Mouse (Mus musculus): ENCODE measurements around the gene Abraxas2. TPM values are rescaled to one million over a fixed set of nuclear protein-coding genes. Genes with fewer than 3 reads are reported as not detected.

Abraxas2 gene
- total RNA-seq, 2 experiments from 2014 or later: 26.6 to 27.8 TPM

DNA sequence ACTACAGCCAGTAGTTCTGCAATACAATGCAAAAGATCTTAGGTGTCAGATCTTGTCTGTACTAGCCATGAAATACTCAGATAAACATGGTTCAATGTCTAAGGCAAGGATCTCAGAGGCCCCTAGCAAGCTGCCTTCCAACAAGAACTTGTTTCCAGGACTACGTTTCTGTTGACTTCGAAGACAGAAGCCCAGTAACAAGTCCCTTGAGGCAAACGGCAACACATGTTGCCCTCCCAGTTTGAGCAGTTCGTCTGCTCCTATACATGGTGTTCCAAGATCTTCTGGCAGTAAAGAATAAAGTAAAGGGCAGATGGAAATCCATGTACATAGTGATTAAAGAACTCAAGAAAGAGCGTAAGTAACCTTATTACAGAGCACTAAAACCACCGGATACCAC is 5.7 kb upstream of the Abraxas2 start:
- DNase-seq (ENCODE audit: low spot score in 2 of 2): no peak

DNA sequence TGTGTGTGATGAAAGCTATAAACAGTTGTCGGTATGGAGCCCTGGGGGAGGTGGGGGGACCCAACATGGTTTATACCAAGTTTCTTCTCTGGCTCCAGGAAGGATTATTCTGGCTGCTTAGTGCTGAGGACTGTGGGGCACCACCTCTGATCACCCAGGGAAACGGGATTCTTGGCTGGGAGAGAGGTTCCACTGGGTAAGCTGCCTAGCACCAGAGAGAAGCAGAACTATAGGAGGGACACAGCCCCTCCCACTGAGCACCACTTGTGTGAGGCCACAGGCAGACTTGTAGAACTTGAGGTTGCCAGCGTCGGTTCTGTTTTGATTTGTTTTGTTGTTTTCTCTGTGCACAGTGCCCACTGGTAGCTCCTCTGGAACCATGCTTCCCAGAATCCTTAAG is 5.1 kb upstream of the Abraxas2 start:
- DNase-seq (ENCODE audit: low spot score in 2 of 2): no peak

DNA sequence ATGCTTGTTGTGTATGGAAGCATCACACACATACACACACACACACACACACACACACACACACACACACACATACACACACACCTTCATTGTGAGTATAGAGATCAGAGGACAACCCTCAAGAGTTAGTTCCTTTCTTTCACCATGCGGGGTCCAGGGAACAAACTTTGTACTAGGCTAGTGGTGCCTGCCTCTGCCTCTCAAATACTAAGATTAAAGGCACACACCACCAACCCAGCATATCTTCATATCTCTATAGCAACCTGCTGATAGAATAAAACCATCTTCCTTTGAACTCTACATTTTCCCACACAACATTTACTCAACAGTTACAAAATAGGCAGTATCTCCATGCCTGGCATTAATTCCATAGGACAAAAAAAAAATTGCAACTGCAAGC is 2.9 kb upstream of the Abraxas2 start:
- DNase-seq (ENCODE audit: low spot score in 2 of 2): no peak

GRCm38 (mm10) chr7:132858043-132858608 is 899 bp upstream of the Abraxas2 start:
- DNase-seq (ENCODE audit: low spot score in 2 of 2): no peak

DNA sequence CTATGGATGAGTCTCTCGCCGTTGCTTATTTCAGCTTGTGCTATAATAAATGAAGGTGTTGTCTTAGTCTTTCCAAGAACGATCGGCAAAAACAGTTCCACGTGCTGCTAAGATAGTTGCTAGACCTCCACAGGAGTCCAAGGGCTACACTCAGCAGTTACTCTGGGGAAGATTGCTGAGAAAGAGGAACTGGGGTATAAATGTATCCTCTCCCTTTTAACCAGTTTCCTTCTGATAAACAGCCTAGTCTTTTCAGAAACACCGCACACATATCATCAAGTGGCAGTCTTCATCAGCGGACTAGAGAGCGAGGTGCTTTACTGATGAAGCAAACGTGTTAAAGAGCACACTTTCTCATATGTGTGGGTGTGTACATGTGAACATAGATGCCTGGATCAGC is 7.3 kb downstream of the Abraxas2 start:
- no peak for DNase-seq (ENCODE audit: low spot score in 2 of 2)

GRCm38 (mm10) chr7:132873043-132873442 is 14.0 kb downstream of the Abraxas2 start:
- DNase-seq (ENCODE audit: low spot score in 2 of 2): no peak

DNA sequence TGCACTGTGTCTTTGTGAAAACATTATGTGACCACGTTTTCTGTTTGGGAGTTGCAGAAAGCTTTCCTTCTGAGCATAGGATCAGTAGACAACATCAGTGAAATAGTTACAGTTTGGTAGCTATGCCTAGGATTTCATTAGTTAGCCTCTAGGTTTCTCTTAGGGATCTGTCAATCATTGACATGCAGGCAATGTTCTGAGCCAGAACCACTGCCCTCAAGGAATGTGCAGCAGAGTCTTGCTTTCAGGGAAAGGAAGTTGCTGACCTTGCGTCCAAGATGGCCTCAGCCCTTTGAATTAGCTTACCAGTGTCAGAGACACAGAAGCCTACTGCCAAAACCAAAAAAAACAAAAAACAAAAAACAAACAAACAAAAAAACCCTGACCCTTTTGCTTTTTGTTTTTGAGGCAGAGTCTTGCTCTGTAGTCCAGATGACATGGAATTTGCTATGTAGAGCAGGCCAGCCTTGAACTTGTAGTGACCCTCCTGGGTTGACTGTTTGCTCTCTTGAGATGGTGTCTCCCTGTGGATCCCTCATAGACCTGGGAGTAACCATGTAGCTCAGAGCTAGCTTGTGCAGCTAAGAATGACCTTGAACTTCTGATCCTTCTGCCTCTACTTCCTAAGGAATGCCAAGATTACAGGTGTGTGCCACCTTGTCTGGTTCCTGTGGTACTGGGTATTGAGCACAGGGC is 16.5 kb downstream of the Abraxas2 start:
- no peak for DNase-seq (ENCODE audit: low spot score in 2 of 2)

DNA sequence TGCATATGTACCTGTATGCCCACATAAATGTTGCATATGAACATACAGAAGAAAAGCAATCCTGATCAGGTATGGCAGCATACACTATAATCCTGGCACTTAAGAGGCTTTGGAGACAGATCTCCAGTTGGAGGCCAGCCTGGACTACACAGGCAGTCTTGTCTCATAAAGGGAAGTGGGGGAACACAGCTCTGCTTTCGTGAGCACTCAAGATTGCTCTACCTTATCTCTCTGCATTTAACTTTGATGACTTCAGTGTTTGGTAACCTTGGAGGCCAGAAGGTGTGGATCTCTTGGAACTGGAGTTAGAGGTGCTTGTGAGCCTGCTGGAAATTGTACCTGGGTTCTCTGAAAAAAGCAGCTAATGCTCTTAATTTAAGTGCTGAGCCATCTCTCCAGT is 21.3 kb downstream of the Abraxas2 start:
- no peak for DNase-seq (ENCODE audit: low spot score in 2 of 2)

GRCm38 (mm10) chr7:132882343-132882742 is 23.3 kb downstream of the Abraxas2 start:
- no peak for DNase-seq (ENCODE audit: low spot score in 2 of 2)

- DNase-seq (ENCODE audit: low spot score in 2 of 2): peak; percentile 24 to 49
Measured at GRCm38 (mm10) chr7:132884031-132884430, 25.0 kb downstream of the Abraxas2 start.

DNA sequence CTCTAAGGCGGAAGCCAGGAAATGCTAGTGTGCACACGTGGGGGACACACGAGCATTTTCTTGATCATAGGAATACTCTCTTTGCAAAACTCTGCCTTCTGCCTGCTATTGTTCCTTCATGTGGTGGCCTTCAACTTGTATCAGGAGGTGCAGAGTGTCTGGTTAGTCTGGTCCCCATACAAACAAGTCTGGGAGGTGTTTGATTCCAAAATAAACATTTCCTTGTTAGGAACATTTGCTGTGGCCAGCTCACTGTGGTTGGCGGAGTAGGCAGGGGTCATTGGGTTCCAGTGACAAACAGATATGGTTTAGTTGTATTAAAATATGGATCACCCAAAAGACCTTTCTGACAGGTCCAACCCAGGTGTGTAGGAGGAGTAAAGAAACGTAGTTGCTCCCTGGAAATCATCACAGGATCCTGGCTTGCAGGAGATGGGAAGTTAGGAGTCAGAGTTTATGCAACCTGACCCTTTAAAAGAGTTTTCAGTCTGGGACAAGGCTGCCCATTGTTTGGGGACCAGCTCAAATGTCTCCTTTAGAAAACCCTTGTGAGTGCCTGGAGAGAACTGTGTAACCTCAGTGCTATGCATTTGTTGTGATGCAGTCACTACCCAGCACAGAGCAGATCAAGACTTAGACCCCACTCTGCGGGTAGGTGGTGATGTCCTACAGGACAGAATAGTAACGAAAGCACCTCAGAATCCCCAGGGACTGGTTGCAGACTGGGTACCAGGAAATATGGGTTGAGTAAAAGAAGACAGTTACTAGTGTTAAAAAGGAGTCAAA is 28.2 kb downstream of the Abraxas2 start:
- DNase-seq (ENCODE audit: low spot score in 2 of 2): no peak

- DNase-seq (ENCODE audit: low spot score in 2 of 2): no peak
Measured at GRCm38 (mm10) chr7:132888052-132888451, 29.0 kb downstream of the Abraxas2 start.

GRCm38 (mm10) chr7:132888518-132889249 is 29.7 kb downstream of the Abraxas2 start:
- no peak for DNase-seq (ENCODE audit: low spot score in 2 of 2)

- no peak for DNase-seq (ENCODE audit: low spot score in 2 of 2)
Measured at GRCm38 (mm10) chr7:132889691-132890090, 30.7 kb downstream of the Abraxas2 start.

GRCm38 (mm10) chr7:132890201-132890600 is 31.2 kb downstream of the Abraxas2 start:
- no peak for DNase-seq (ENCODE audit: low spot score in 2 of 2)

- DNase-seq (ENCODE audit: low spot score in 2 of 2): peak; percentile 17 to 47
Measured at GRCm38 (mm10) chr7:132891561-132892310, 32.7 kb downstream of the Abraxas2 start.

GRCm38 (mm10) chr7:132892311-132892661 is 33.3 kb downstream of the Abraxas2 start:
- no peak for DNase-seq (ENCODE audit: low spot score in 2 of 2)

DNA sequence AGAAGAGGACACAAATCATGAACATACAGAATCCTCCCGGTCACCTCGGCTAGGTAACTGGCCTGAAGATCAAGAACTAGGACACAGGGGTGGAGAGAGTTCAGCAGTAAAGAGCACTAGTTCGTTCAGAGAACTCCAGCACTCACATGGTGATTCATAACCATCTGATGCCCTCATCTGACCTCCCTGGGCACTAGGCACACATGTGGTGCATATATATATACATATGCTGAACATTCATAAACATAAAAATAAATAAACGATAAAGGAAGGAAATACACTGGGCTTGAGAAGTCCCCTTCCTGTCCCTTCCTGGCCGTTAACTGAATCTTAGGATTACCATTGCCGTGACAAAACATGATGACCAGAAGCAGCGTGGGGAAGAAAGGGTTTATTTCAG is 33.8 kb downstream of the Abraxas2 start:
- no peak for DNase-seq (ENCODE audit: low spot score in 2 of 2)

- DNase-seq (ENCODE audit: low spot score in 2 of 2): no peak
Measured at GRCm38 (mm10) chr7:132893336-132893735, 34.3 kb downstream of the Abraxas2 start.

GRCm38 (mm10) chr7:132894841-132895555 is 36.0 kb downstream of the Abraxas2 start:
- peak; percentile 28 to 53 for DNase-seq (ENCODE audit: low spot score in 2 of 2)
